Mouse (Mus musculus) fat pad, adult 2 months (tissue): Measurements from ENCODE around the gene Tex46.

Experiments used
- DNase-seq: peaks from one replicate; pipeline ENCODE4 v3.0.0-alpha.2; 2011; ENCODE audit warnings: low read depth, low spot score; ENCODE audit errors: extremely low read depth

Gene Tex46

DNA sequence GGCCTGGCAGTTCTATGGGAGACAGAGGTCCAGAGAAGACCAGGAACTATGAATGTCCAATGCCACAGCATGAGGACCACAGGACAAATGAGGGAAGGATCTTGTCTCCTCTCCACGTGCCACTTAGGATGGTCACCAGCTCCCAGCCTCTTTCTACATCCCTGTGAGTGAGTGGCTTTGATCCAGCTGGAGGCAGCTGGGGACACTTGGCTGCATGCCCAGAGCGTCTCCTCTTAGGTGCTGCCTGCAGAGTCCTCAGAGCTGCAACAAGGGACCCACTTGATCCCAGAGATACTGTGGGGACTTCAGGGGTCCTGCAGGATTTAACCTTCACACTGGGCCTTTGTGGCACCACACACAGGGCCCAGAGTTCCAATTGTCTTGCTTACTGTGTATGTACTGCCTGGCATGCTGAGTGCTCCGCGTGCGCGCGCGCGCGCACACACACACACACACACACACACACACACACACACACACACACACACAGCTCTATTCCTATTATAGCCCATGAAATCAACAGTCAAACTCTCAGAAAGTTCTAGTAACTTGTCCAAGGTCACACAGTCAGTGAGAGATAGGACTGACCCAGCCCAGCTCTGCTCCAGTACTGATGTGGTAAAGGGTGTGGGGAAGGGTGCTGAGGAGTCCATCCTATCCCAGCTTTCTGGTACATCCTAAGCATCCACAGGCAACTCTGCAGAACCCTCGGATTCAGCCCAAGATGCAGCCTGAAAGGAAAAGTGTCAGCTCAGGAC lies 21.2 kb downstream of the Tex46 start:
- DNase-seq = no peak

DNA sequence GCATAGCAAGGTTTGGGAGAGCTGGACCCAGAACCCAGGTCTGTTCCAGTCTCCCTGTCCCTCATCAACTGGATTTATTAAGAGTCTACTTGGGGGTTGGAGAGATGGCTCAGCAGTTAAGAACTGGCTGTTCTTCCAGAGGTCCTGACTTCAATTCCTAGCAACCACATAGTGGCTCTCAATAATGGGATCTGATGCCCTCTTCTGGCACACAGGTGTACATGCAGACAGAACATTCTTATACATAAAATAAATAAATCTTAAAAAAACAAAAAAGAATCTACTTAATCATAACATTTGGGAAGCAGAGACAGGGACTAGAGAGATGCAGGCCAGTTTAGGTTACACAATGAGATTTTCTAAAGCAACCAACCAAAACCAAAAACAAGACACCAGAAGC lies 25.8 kb downstream of the Tex46 start:
- no peak for DNase-seq

DNA sequence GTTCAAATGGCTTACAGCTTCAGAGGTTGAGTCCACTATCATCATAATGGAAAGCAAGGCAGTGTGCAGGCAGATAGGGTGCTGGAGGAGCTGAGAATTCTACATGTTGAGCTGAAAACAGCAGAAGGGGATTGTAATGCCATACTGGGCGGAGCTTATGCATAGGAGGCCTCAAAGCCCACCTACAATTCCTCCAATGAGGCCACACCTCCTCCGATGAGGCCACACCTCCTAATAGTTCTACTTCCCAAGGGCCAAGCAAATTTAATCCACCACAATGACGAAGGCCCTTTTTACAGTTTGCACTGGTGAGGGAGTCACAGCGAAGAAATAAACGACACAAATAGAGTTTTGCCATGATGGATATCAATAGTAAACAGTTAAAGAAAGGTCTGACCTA lies 26.3 kb downstream of the Tex46 start:
- DNase-seq = no peak

DNA sequence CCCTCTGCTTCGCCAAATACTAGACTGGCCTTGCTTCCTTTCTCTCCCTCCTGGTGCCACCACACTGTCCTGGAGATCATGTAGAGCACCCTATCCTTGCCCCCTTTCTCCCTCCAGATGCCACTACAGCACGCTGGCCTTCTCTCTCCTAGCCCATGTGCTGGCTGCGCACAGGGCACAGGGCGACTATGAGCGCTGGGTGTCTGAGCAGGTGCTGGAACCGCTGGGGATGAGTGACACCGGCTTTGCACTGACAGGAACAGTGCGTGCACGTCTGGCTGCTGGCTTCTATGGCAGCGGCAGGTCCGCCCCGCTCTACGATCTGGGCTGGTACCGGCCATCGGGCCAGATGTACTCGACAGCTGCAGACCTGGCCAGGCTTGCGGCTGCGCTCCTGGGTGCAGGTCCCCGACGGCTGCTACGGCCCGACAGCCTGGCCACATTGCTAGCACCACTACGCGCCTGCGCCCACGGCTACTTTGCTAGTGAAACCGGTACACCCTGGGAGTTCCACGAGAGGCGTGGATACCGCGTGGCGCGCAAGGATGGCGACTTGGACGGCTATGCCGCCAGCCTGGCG lies 26.8 kb downstream of the Tex46 start:
- DNase-seq = no peak

DNA sequence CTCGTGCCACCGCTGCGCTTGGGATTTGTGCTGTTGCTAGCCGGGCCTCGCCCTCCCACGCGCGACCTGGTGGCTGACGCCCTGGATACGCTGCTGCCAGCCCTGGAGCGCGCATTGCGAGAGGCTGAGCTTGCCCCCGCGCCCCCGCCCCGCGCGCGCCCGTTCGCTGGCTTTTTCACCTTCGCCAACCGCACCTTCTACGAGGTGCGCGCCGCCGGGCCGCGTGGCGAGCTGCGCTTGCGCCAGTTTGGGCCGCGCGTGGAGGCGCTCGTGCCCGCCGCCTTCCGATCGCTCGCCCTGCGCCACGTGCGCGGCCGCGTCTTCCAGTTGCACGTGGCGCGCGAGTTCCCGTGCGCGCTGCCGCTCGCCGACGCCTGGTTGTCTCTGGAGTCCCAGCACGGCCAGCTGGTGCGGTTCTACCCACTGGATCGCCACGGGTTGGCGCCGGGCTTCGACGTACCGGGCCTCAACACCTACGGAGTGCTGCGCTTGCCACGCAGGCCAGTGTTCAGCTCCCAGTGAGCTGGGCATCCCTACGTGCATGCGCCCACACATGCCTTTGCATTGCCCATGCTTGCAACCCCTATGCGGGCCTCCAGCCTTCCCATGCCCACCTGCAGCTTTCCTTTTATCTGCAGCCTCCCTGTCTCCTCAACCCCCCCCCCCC lies 27.5 kb downstream of the Tex46 start:
- DNase-seq = no peak

DNA sequence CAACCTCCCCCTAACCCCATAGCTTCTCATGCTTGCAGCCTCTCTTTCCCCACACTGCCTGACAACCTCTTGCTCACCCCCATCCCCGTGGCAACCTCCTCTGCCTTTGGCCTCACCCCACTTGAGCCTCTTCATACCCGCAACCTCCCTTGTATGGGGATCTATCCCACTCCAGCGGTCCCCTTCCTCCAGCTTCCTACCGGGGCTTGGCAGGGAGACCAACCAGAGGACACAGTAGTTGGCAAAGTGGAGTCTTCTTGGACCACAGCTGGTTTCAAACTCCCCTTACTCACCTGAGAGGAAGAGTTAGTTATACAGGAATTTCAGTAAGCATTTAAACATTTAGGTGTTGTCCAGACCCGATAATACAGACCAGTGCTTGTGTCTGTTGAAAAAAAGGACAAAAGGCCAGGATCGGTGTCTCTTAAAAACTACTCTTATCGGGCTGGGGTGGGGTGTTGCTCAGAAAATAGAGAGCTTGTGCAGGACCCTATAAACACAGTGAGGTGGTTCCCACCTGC lies 28.1 kb downstream of the Tex46 start:
- no peak for DNase-seq

DNA sequence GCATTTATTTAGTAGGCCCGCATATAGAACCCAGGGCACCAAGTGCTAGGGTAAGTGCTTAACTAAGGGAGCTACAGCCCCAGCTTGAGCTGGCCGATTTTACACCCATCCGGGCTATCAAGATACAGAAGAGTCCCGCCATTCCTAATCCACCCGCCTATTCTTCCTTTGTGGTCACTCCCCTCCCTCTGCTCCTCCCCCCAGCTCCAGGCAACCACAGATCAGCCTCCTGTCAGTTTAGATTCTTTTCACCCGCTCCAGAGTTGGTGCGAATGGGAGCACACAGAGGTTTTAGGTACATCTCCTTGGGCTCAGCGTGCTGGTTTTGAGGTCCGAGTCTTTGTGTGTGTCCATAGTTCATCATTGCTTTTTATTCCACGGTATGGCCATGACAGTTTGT lies 28.7 kb downstream of the Tex46 start:
- DNase-seq = no peak

DNA sequence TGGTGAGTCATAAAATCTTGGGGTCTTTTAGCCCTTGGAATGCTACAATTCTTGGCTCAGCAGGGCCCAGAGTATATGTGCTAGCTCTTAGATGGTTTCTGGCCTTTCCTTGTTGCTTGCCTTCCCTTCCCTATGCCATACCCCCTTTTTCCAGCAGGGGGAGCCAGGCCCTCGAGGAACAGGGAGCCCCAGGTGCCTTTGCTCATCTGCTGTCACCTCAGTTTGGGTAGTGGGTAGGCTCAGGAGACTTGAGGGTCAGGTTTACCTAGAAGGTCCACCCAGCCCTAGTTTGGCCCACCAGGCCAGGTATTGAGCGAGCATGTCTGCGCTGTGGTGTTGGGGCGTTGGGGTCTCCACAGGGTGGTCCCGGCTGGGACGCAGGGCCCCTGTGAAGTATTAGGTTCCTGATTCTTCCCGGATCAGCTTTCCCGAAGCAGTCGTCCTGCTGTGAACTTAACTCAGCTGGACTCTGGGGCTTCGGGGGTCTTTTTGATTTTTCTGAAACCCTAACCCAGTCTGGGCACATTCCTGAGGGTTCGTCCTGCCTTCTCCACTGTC lies 38.8 kb downstream of the Tex46 start:
- DNase-seq = no peak

DNA sequence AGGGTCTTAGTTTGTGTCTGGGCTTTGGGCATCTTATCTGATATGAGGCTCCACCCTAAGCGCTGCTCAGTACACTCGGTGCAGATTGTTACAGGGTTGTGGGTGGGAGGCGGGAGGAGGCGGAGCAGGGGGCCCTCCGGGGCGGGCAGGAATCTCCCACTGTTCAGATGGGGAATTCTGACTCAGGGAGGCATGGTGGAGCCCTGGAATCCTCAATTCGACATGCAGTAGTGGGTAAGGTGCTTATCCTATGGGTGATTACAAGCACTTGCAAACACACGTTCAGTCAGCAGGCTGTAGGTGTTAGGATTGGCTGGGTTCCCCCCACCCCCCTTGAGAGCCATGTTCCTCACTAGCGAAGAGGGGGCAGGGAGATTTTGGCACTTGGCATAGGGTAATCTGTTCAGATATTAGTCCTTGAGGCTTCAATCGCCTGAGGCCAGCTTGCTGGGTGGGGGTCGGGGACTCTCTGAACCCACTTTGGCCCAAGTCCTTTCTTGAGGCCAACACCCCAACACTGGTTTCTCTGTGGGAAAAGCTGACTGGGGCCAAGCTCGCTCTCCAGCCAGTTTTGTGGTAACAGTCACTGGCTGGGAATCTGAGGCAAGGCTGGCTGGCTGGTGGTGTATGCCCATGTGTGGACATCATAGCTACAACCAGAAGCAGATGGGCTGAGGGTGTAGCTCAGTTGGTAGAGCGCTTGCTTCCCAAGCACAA lies 39.4 kb downstream of the Tex46 start:
- DNase-seq = no peak

DNA sequence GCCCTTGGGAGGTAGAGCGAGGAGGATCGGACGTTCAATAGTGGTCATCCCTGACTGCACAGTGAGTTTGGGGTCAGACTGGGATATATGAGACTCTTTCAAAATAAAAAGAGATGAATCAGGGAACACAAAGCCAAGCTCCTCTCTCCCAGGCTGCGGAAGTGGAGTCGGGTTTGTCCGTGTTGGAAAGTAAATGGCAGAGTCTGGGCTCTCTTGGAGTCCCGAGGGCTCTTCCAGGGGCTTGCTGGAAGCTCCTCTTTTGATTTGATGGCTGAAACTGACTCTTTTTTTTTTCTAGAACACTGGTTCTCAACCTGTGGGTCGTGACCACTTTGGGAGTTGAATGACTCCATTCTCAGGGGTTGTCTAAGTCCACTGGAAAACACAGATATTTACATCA lies 40.0 kb downstream of the Tex46 start:
- DNase-seq = no peak

DNA sequence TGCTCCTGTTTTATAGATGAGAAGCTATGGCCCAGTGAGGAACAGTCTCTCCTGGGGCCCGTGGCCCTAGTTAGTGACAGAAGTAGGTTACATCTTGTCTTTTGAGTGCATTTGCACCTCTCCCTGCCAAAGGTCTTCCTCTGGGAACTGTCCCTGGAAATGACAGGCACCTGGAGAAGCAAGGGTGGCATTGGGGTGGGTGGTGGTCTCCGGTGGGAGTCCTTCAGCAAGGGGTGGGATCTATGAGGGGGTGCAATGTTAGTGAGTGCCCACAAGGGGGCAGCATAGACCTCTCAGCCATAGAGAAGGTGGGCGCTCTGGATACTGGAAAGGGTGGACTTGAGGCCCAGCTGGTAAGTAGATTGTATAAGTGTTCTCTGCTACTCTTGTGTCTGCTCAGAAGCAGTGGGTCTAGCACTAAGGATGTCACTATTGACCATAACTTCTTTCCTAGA lies 41.1 kb downstream of the Tex46 start:
- no peak for DNase-seq

DNA sequence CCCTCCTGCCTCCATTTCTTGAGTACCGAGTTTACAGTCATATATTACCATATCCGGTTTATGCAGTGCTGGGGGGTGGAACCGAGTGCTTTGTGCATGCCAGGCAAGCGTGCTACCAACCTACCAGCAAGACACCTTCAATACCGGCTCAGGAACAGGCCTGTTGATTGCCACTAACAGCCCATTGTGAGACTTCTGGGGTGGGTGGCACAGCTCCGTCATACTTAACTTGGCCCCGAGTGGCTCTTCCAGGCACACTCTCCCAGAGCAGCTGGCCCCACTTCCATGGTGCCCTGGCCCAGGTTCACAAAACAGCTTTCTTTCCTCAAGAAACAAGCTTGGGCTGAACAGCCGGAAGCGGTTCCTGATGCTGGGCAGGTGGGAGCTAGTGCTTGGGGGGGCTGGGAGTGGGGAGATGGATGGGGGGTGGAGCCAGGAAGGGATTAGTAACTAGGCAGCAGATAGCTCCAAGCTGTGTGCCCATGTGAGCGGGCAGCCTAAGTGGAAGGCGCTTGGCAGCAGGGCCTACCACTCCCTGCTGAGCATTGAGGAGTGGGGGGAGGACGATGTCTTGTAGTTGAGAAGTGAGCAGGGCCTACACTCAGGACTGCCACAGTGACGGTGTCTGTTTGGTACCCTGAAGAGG lies 41.8 kb downstream of the Tex46 start:
- DNase-seq = no peak

DNA sequence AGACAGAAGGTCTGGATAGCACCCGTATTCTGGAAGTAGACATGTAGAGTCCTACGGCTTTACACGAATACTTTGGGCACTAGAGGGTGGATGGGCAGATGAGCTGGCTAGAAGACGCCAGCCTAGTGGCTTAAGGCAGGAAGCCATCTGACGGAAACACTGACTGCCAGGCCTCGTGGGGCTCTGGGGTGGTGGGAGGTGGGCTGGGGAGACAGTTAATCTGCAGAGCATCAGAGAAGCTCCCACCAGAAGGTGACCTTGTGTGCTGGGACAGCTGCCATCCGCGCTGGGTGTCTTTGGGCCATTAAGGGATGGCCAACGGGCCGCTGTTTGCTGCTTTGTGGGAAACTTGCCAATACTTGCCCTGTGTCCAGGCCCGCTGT lies 42.3 kb downstream of the Tex46 start:
- no peak for DNase-seq

DNA sequence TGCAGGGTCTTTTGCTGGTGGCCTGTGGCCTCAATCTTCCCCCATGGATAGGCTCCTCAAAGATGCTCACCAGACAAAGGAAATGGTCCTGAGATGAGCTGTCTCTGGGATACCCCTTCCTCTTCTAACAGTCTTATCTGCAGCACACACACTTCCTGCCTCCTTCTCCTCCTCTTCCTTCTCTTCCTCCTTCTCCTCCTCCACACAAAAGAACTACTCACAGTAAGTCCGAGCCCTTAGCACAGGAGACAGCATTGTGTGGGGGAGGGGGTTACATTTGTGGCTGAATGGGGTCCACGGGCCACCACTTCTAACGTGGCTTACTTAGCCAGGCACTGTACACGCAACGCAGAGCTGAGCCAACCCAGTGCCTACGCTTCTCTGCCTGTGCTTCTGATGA lies 42.8 kb downstream of the Tex46 start:
- no peak for DNase-seq

DNA sequence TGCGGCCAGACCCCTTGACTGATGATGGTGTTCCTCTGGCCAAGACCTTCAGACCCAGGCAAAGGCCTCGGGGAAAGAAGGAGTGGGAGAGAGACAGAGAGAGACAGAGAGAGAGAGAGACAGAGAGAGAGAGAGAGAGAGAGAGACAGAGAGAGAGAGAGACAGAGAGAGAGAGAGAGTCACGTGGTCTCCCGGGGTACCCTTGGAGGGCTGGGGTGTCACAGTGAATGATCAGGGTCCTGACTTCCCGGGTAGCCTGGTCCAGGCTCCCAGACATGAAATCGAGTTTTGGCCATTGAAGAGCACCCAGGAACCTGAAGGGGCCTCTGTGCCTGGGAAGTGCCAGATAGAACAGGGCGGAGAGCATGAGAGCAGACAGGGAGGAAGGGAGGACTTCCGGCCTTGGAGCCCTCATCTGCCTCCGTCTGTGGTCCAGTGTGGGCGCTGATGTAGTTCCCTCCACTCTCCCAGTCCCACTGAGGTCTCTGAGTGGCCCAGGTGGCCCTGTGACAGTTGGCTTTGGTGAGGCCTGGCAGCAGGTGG lies 43.5 kb downstream of the Tex46 start:
- no peak for DNase-seq

DNA sequence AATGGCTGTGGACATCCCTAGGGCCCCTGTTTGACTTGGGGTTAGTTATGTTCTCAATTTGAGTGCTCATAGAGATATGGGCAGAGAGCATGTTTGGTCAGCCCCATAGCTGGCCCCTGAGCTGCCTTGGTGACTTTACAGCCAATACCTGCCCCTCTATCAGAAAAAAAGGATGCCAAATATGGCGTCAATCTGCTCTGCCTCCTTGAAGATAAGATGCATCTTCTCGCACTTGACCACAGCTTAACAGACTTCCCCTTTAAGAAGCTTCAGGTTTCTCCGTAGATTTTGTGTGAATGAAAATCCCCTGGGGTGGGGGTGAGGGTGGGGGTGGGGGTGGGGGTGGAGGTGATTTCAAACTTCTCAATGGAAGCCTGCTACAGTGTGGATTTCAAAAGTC lies 47.7 kb downstream of the Tex46 start:
- no peak for DNase-seq
